Mouse (Mus musculus) left cerebral cortex, adult 2 months (tissue): Measurements from ENCODE around the gene Clint1. TPM values are rescaled to one million over a fixed set of nuclear protein-coding genes. Genes with fewer than 3 reads are reported as not detected.

Experiments
- DNase-seq, 2 experiments: peaks; one replicate each; pipeline ENCODE4 v3.0.0; 2021 to 2022; ENCODE audit warnings: low spot score in 2 of 2, mixed read lengths in 1 of 2; ENCODE audit errors: extremely low spot score in 1 of 2
- H3K27ac ChIP-seq: fragments of 200-600 bp; 2 replicates; pipeline ENCODE4 v1.8.1; 2022
- H3K4me3 ChIP-seq: fragments of 200-600 bp; 2 replicates; pipeline ENCODE4 v1.8.1; 2022
- CTCF ChIP-seq: fragments of 200-600 bp; IDR thresholded peaks from 2 replicates; pipeline ENCODE4 v1.8.1; 2022; ENCODE audit warnings: antibody characterized with exemption, mild to moderate bottlenecking, moderate library complexity
- intact Hi-C: fragments of 180-260 bp; cut with DNase I; formaldehyde crosslinking; loops from one replicate; pipeline ENCODE4 v1.15.1; 2025
- total RNA-seq, 2 experiments: library from RNA; stranded (reverse); gene quantifications; 2 replicates each; pipeline ENCODE4 v1.2.3; 2021

Clint1 gene
- total RNA-seq, 2 experiments from 2014 or later, result 52.5 to 53.4 TPM

- Histone ChIP-seq H3K27ac (no peak overlapping the region), H3K4me3 (no peak overlapping the region)
- DNase-seq, result no peak
- intact Hi-C loops, result no loop called here
- TF ChIP-seq CTCF, result no peak
Observed at GRCm38 (mm10) chr11:45817996-45818395, 33.9 kb upstream of the Clint1 start.

- no peak for DNase-seq
- no peak overlapping the region for H3K27ac ChIP-seq
- TF ChIP-seq CTCF, result no peak
- intact Hi-C loops, result no loop called here
- no peak overlapping the region for H3K4me3 ChIP-seq
Observed at GRCm38 (mm10) chr11:45820930-45821329, 30.9 kb upstream of the Clint1 start.

- no peak for TF ChIP-seq CTCF
- no peak overlapping the region for H3K27ac ChIP-seq
- DNase-seq, result no peak
- no peak overlapping the region for H3K4me3 ChIP-seq
- intact Hi-C loops, result no loop called here
Observed at GRCm38 (mm10) chr11:45830112-45830511, 21.7 kb upstream of the Clint1 start.

- no peak for TF ChIP-seq CTCF
- no peak overlapping the region for H3K4me3 ChIP-seq
- no peak overlapping the region for H3K27ac ChIP-seq
- DNase-seq, result no peak
- intact Hi-C loops, result no loop called here
Observed at GRCm38 (mm10) chr11:45830743-45831310, 21.0 kb upstream of the Clint1 start.

- intact Hi-C loops, result no loop called here
- no peak overlapping the region for H3K27ac ChIP-seq
- no peak for DNase-seq
- no peak overlapping the region for H3K4me3 ChIP-seq
- no peak for TF ChIP-seq CTCF
Observed at GRCm38 (mm10) chr11:45831476-45832143, 20.2 kb upstream of the Clint1 start.

- no peak for TF ChIP-seq CTCF
- no peak overlapping the region for H3K4me3 ChIP-seq
- no peak overlapping the region for H3K27ac ChIP-seq
- no peak for DNase-seq
- intact Hi-C loops, result no loop called here
Observed at GRCm38 (mm10) chr11:45835625-45836255, 16.1 kb upstream of the Clint1 start.

- Histone ChIP-seq H3K27ac (no peak overlapping the region), H3K4me3 (no peak overlapping the region)
- no peak for DNase-seq
- intact Hi-C loops, result no loop called here
- TF ChIP-seq CTCF, result no peak
Observed at GRCm38 (mm10) chr11:45837257-45837817, 14.5 kb upstream of the Clint1 start.

GRCm38 (mm10) chr11:45838450-45838849 lies 13.4 kb upstream of the Clint1 start:
- Histone ChIP-seq H3K27ac (no peak overlapping the region), H3K4me3 (no peak overlapping the region)
- TF ChIP-seq CTCF, result no peak
- DNase-seq, result no peak
- intact Hi-C loops, result no loop called here

- TF ChIP-seq CTCF, result no peak
- intact Hi-C loops, result no loop called here
- no peak for DNase-seq
- Histone ChIP-seq H3K27ac (no peak overlapping the region), H3K4me3 (no peak overlapping the region)
Observed at GRCm38 (mm10) chr11:45840332-45840731, 11.5 kb upstream of the Clint1 start.

- TF ChIP-seq CTCF, result no peak
- H3K27ac ChIP-seq, result no peak overlapping the region
- intact Hi-C loops, result no loop called here
- no peak overlapping the region for H3K4me3 ChIP-seq
- no peak for DNase-seq
Observed at GRCm38 (mm10) chr11:45846008-45846407, 5.8 kb upstream of the Clint1 start.

- Histone ChIP-seq H3K4me3 (no peak overlapping the region), H3K27ac (no peak overlapping the region)
- intact Hi-C loops, result no loop called here
- DNase-seq, result no peak
- TF ChIP-seq CTCF, result no peak
Observed at GRCm38 (mm10) chr11:45847548-45847947, 4.3 kb upstream of the Clint1 start.

- TF ChIP-seq CTCF, result no peak
- no peak overlapping the region for H3K27ac ChIP-seq
- no peak overlapping the region for H3K4me3 ChIP-seq
- intact Hi-C loops, result no loop called here
- no peak for DNase-seq
Observed at GRCm38 (mm10) chr11:45848253-45848652, 3.6 kb upstream of the Clint1 start.
